Mouse (Mus musculus): ENCODE measurements around the gene Ubqlnl. TPM values are rescaled to one million over a fixed set of nuclear protein-coding genes. Genes with fewer than 3 reads are reported as not detected.

Gene Ubqlnl
- polyA plus RNA-seq, 1 experiment: not detected

DNA sequence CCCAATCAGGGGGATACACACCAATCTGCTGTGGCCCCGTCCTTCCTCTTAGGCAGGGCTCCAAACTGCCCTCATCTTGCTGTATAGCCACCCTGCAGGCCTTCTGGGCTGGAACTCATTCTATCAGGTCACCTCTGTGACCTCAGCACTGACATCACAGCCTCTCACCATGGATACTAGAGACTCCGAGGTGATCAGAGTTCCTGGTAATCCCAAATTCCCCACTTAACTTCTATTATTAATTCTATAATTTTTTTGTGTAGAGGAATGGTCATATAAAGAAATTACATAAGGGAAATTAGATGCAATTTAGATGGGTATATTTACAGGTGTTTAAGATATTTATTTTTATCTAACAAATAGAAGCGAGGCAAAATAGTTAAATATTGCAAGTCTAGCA lies 7.2 kb downstream of the Ubqlnl start, which contains the start of gene Ubqln3:
TSS of gene Ubqln3 (minus strand) at position 101 of the 400 bp plus-strand sequence.
- Histone ChIP-seq H3K4me3 (ENCODE audit: insufficient read depth, low read length) (no peak within 1 kb of the TSS), H3K27ac (ENCODE audit: insufficient read depth, low read length) (no peak within 1 kb of the TSS), H3K4me1 (ENCODE audit: control insufficient read depth, insufficient read depth, low read length) (no peaks in the 10 kb centered on the region)
- no peak for TF ChIP-seq CTCF (IDR thresholded peaks at IDR 0.05; ENCODE audit: extremely low read depth, insufficient read depth, low read length)
- no peak for TF ChIP-seq POLR2A (IDR thresholded peaks at IDR 0.05; ENCODE audit: extremely low read depth, insufficient read depth, low read length)

DNA sequence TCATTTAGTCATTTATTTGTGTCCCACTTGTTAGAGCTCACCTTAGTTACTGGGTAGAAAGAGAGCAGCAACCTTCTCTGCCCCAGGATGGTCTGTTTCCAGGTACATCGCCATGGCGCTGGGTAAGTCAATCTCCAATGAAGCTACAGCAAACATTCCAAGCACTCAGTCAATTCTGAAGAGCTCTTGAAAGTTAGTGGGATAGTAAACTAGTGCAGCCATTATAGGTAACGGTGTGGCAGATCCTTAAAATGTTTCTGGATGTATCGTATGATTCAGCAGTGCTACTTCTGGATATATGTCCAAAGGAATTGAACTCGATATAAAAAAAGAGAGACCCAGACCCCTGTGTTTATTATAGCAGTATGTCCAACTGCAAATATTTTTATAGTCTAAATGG lies 13.1 kb downstream of the Ubqlnl start, which contains the start of gene Olfr643:
TSS of gene Olfr643 (minus strand) at position 101 of the 400 bp plus-strand sequence.
- no peak for TF ChIP-seq CTCF (IDR thresholded peaks at IDR 0.05; ENCODE audit: extremely low read depth, insufficient read depth, low read length)
- no peak for TF ChIP-seq POLR2A (IDR thresholded peaks at IDR 0.05; ENCODE audit: extremely low read depth, insufficient read depth, low read length)
- no peak within 1 kb of the TSS for H3K27ac ChIP-seq (ENCODE audit: insufficient read depth, low read length)
- no peaks in the 10 kb centered on the region for H3K4me1 ChIP-seq (ENCODE audit: control insufficient read depth, insufficient read depth, low read length)
- H3K4me3 ChIP-seq (ENCODE audit: insufficient read depth, low read length): no peak within 1 kb of the TSS

DNA sequence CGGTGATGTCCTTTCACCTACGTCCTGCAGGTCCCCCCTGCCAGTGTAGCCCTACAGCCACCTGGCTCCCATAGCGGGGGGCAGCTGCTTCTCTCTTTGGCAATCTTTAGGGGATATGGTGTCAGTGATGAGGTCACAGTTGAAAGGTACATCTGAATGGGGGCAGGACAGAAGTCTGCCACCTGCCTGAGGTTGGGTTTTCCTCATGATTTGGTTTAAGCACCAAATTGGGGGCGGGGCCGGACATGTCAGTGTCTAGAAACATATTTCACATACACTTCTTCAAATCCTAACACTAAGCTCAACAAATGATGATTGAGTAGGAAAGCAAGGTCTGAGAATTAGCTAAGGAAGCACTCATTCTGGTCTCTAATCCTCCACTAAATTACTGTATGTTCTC lies 20.6 kb downstream of the Ubqlnl start, which contains the start of gene Ubqln5:
TSS of gene Ubqln5 (minus strand) at position 101 of the 400 bp plus-strand sequence.
- TF ChIP-seq POLR2A (IDR thresholded peaks at IDR 0.05; ENCODE audit: extremely low read depth, insufficient read depth, low read length): no peak
- TF ChIP-seq CTCF (IDR thresholded peaks at IDR 0.05; ENCODE audit: extremely low read depth, insufficient read depth, low read length): no peak
- no peak within 1 kb of the TSS for H3K4me3 ChIP-seq (ENCODE audit: insufficient read depth, low read length)
- H3K4me1 ChIP-seq (ENCODE audit: control insufficient read depth, insufficient read depth, low read length): no peaks in the 10 kb centered on the region
- no peak within 1 kb of the TSS for H3K27ac ChIP-seq (ENCODE audit: insufficient read depth, low read length)

DNA sequence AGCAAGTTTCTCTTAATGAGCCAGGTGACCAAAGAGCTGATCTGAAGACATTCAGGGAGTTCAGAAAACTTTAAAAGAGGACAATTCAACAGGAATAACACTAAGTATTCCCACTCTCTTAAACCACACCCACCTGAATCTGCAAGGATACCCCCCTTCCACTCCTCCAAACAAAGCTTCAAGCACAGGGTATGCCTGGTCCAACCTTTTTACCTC lies 45.7 kb downstream of the Ubqlnl start, which contains the start of gene Olfr646:
TSS of gene Olfr646 (plus strand) at position 117 of the 216 bp plus-strand sequence.
- Histone ChIP-seq H3K4me3 (ENCODE audit: insufficient read depth, low read length) (no peak within 1 kb of the TSS), H3K27ac (ENCODE audit: insufficient read depth, low read length) (no peak within 1 kb of the TSS), H3K4me1 (ENCODE audit: control insufficient read depth, insufficient read depth, low read length) (no peaks in the 10 kb centered on the region)
- TF ChIP-seq CTCF (IDR thresholded peaks at IDR 0.05; ENCODE audit: extremely low read depth, insufficient read depth, low read length): no peak
- TF ChIP-seq POLR2A (IDR thresholded peaks at IDR 0.05; ENCODE audit: extremely low read depth, insufficient read depth, low read length): no peak

DNA sequence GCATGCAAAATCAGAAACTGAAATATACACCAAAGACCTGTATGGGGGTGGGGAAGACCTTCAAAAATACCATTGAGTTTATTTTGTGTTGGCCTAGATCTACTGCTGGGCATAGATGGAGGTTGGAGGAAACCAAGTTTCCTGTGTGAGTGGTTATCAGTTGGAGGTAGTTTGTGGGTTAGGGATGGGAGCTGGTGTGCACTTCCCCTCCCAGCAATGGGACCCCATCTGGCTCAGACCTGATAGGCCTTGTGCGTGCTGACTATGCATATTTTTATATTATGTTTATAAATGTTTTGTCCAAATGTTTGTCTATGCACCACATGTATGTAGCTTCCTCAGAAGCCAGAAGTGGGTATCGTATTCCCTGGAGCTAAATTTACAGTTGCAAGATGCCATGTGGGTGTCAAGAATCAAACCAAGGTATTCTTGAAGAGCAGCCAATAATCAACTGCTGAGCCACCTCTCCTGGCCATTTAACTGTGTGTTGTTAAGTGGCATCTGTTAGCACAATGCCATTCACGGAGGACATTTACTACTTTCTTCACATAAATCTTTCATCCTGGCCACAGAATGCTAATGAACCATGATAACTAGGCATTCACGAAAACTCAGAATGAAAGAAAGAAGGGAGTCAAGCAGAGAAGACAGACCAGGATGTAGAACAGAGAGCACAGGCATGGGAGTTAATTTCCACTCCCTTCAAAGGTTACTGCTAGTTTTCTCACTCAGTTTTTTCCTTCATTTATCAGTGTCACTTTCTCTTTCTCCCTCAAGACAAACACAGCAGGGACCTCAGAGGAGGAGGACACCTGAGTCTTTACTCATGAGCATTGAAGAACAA lies 46.2 kb downstream of the Ubqlnl start:
- no peak overlapping the region for H3K4me3 ChIP-seq (ENCODE audit: insufficient read depth, low read length)
- no peaks in the 10 kb centered on the region for H3K4me1 ChIP-seq (ENCODE audit: control insufficient read depth, insufficient read depth, low read length)
- no peak for TF ChIP-seq POLR2A (IDR thresholded peaks at IDR 0.05; ENCODE audit: extremely low read depth, insufficient read depth, low read length)
- no peak for TF ChIP-seq CTCF (IDR thresholded peaks at IDR 0.05; ENCODE audit: extremely low read depth, insufficient read depth, low read length)
- no peak overlapping the region for H3K27ac ChIP-seq (ENCODE audit: insufficient read depth, low read length)

Other genes starting within 250 kb of the Ubqlnl start
- not detected in 2 replicates for gene Olfr65, start 247.1 kb downstream of the Ubqlnl start, polyA plus RNA-seq (2012; rRNA removed)
- not detected in 2 replicates for gene Olfr631, start 221.7 kb downstream of the Ubqlnl start, polyA plus RNA-seq (2012; rRNA removed)
- gene Olfr632, start 216.2 kb downstream of the Ubqlnl start, polyA plus RNA-seq (2012; rRNA removed): not detected in 2 replicates
- gene Olfr633, start 206.1 kb downstream of the Ubqlnl start, polyA plus RNA-seq (2012; rRNA removed): not detected in 2 replicates
- gene Olfr635, start 179.4 kb downstream of the Ubqlnl start, polyA plus RNA-seq (2012; rRNA removed): not detected in 2 replicates
- not detected in 2 replicates for gene Olfr638, start 151.8 kb downstream of the Ubqlnl start, polyA plus RNA-seq (2012; rRNA removed)
- not detected in 2 replicates for gene Olfr639, start 133.3 kb downstream of the Ubqlnl start, polyA plus RNA-seq (2012; rRNA removed)
- gene Olfr640, start 125.0 kb downstream of the Ubqlnl start, polyA plus RNA-seq (2012; rRNA removed): not detected in 2 replicates
- not detected in 2 replicates for gene Olfr641, start 115.1 kb downstream of the Ubqlnl start, polyA plus RNA-seq (2012; rRNA removed)
- not detected in 2 replicates for gene Olfr642, start 97.9 kb downstream of the Ubqlnl start, polyA plus RNA-seq (2012; rRNA removed)
- not detected in 2 replicates for gene 4930516K23Rik, start 89.1 kb downstream of the Ubqlnl start, polyA plus RNA-seq (2012; rRNA removed)
- gene Olfr644, start 78.7 kb downstream of the Ubqlnl start, polyA plus RNA-seq (2012; rRNA removed): not detected in 2 replicates
- gene Olfr645, start 65.1 kb downstream of the Ubqlnl start, polyA plus RNA-seq (2012; rRNA removed): not detected in 2 replicates
- not detected in 2 replicates for gene Olfr646, start 45.7 kb downstream of the Ubqlnl start, polyA plus RNA-seq (2012; rRNA removed)
- not detected in 2 replicates for gene Ubqln5, start 20.7 kb downstream of the Ubqlnl start, polyA plus RNA-seq (2012; rRNA removed)
- not detected in 2 replicates for gene Olfr643, start 13.2 kb downstream of the Ubqlnl start, polyA plus RNA-seq (2012; rRNA removed)
- not detected in 2 replicates for gene Ubqln3, start 7.3 kb downstream of the Ubqlnl start, polyA plus RNA-seq (2012; rRNA removed)
- 0.04 TPM in 1 of 2 replicates, not detected in the other for gene Olfm5, start 14.3 kb upstream of the Ubqlnl start, polyA plus RNA-seq (2012; rRNA removed)
- gene Olfr648, start 32.8 kb upstream of the Ubqlnl start, polyA plus RNA-seq (2012; rRNA removed): 0.15 and 0.19 TPM in 2 replicates
- gene Olfr649, start 45.4 kb upstream of the Ubqlnl start, polyA plus RNA-seq (2012; rRNA removed): not detected in 2 replicates
- gene Trim6, start 68.2 kb upstream of the Ubqlnl start, polyA plus RNA-seq (2012; rRNA removed): 0.38 and 0.57 TPM in 2 replicates
- 2.8 and 3.4 TPM in 2 replicates for gene Trim34a, start 93.9 kb upstream of the Ubqlnl start, polyA plus RNA-seq (2012; rRNA removed)
- gene Trim5, start 137.5 kb upstream of the Ubqlnl start, polyA plus RNA-seq (2012; rRNA removed): 0.42 and 0.47 TPM in 2 replicates
- gene Trim12a, start 164.9 kb upstream of the Ubqlnl start, polyA plus RNA-seq (2012; rRNA removed): 4.7 and 4.9 TPM in 2 replicates
- gene Trim34b, start 178.9 kb upstream of the Ubqlnl start, polyA plus RNA-seq (2012; rRNA removed): 0.06 and 0.08 TPM in 2 replicates
- gene Trim12c, start 202.8 kb upstream of the Ubqlnl start, polyA plus RNA-seq (2012; rRNA removed): 1.5 and 1.6 TPM in 2 replicates
- 0.10 and 0.17 TPM in 2 replicates for gene Trim30b, start 219.3 kb upstream of the Ubqlnl start, polyA plus RNA-seq (2012; rRNA removed)

All from cortical plate, adult 2 months (tissue).